Mouse (Mus musculus) kidney, adult 2 months (tissue): ENCODE results near the gene Col27a1. TPM values are rescaled to one million over a fixed set of nuclear protein-coding genes. Genes with fewer than 3 reads are reported as not detected.

Experiments
- DNase-seq: peaks from one replicate; pipeline ENCODE4 v3.0.0; 2021
- H3K27ac ChIP-seq: fragments of 200-500 bp; 2 replicates; pipeline ENCODE4 v1.5.1; 2012; ENCODE audit warnings: low read depth, low read length, control low read depth, inconsistent platforms; ENCODE audit not compliant: insufficient read depth
- H3K27me3 ChIP-seq: fragments of 200-500 bp; replicated peaks from 2 replicates; pipeline ENCODE4 v1.6.1; 2012; ENCODE audit warnings: mild to moderate bottlenecking, moderate library complexity, low read length, inconsistent platforms; ENCODE audit not compliant: control insufficient read depth, insufficient read depth
- H3K36me3 ChIP-seq: fragments of 200-500 bp; 2 replicates; pipeline ENCODE4 v1.6.1; 2012; ENCODE audit warnings: mild to moderate bottlenecking, moderate library complexity, low read length, inconsistent platforms; ENCODE audit not compliant: control insufficient read depth, insufficient read depth
- H3K4me1 ChIP-seq: fragments of 200-500 bp; 2 replicates; pipeline ENCODE4 v1.6.1; 2011; ENCODE audit warnings: low read length; ENCODE audit not compliant: control insufficient read depth, insufficient read depth
- H3K4me3 ChIP-seq: fragments of 200-500 bp; 2 replicates; pipeline ENCODE4 v1.5.1; 2011; ENCODE audit warnings: mild to moderate bottlenecking, low read depth, low read length, control low read depth; ENCODE audit not compliant: insufficient read depth
- CTCF ChIP-seq: fragments of 200-500 bp; conservative IDR thresholded peaks from 2 replicates; pipeline ENCODE4 v1.5.1; 2011; ENCODE audit warnings: low read depth, mild to moderate bottlenecking, control low read depth, low read length, moderate library complexity, mixed read lengths; ENCODE audit not compliant: insufficient read depth, insufficient read length
- POLR2A ChIP-seq: fragments of 200-500 bp; IDR thresholded peaks from one replicate; pipeline ENCODE4 v1.6.1; 2011; ENCODE audit warnings: low read depth, low read length, control low read depth
- WGBS: fragments of 180-500 bp; shearing (Covaris S2); methylation state at CpG from one replicate; pipeline ENCODE4 v1.1.7; 2018; 5-methylcytosine and 5-hydroxymethylcytosine counted together
- polyA plus RNA-seq: library from polyadenylated mRNA; depleted of rRNA; stranded (reverse); fragments of >200 nt; gene quantifications from 2 replicates; pipeline ENCODE4 v1.2.3, GENCODE M21; 2012

Col27a1 gene
- polyA plus RNA-seq, 1 experiment: 23.1 TPM

- no peaks in the 10 kb centered on the region for H3K27me3 ChIP-seq
- peak; percentile 51 for DNase-seq
- no peak for TF ChIP-seq POLR2A
- TF ChIP-seq CTCF: no peak
- H3K27ac ChIP-seq: no peak overlapping the region
- no peak overlapping the region for H3K4me3 ChIP-seq
- 28% methylated on average over 21 of the region's 21 CpGs for WGBS
- no peaks in the 10 kb centered on the region for H3K36me3 ChIP-seq
- peaks cover 5% of the 10 kb centered on the region for H3K4me1 ChIP-seq
Observed at GRCm38 (mm10) chr4:63186281-63186870, 27.4 kb upstream of the Col27a1 start.

GRCm38 (mm10) chr4:63191641-63192040 lies 22.2 kb upstream of the Col27a1 start:
- TF ChIP-seq POLR2A (no peak), CTCF (no peak)
- H3K4me3 ChIP-seq: no peak overlapping the region
- H3K36me3 ChIP-seq: no peaks in the 10 kb centered on the region
- no peak overlapping the region for H3K27ac ChIP-seq
- no peak for DNase-seq
- 76% methylated on average over 5 of the region's 5 CpGs for WGBS
- H3K4me1 ChIP-seq: peaks cover 4% of the 10 kb centered on the region
- H3K27me3 ChIP-seq: no peaks in the 10 kb centered on the region

- no peak overlapping the region for H3K27ac ChIP-seq
- H3K27me3 ChIP-seq: no peaks in the 10 kb centered on the region
- no peak for DNase-seq
- no peaks in the 10 kb centered on the region for H3K4me1 ChIP-seq
- TF ChIP-seq POLR2A: no peak
- no peak for TF ChIP-seq CTCF
- 83% methylated on average over 2 of the region's 2 CpGs for WGBS
- no peak overlapping the region for H3K4me3 ChIP-seq
- H3K36me3 ChIP-seq: no peaks in the 10 kb centered on the region
Observed at GRCm38 (mm10) chr4:63194366-63194765, 19.4 kb upstream of the Col27a1 start.

GRCm38 (mm10) chr4:63199366-63199765 lies 14.4 kb upstream of the Col27a1 start:
- Histone ChIP-seq H3K27ac (no peak overlapping the region), H3K36me3 (no peaks in the 10 kb centered on the region), H3K4me3 (no peak overlapping the region), H3K4me1 (no peaks in the 10 kb centered on the region), H3K27me3 (no peaks in the 10 kb centered on the region)
- no peak for TF ChIP-seq POLR2A
- TF ChIP-seq CTCF: no peak
- 92% methylated on average over 5 of the region's 5 CpGs for WGBS
- DNase-seq: no peak

GRCm38 (mm10) chr4:63203874-63204273 lies 9.9 kb upstream of the Col27a1 start:
- WGBS: 90% methylated on average over 7 of the region's 7 CpGs
- Histone ChIP-seq H3K4me1 (no peaks in the 10 kb centered on the region), H3K4me3 (no peak overlapping the region), H3K27me3 (no peaks in the 10 kb centered on the region), H3K36me3 (no peaks in the 10 kb centered on the region), H3K27ac (no peak overlapping the region)
- no peak for TF ChIP-seq POLR2A
- TF ChIP-seq CTCF: no peak
- DNase-seq: no peak

GRCm38 (mm10) chr4:63205583-63205982 lies 8.2 kb upstream of the Col27a1 start:
- peak; percentile 21 for DNase-seq
- WGBS: 68% methylated on average over 7 of the region's 7 CpGs
- no peak for TF ChIP-seq CTCF
- TF ChIP-seq POLR2A: no peak
- no peaks in the 10 kb centered on the region for H3K36me3 ChIP-seq
- H3K27ac ChIP-seq: no peak overlapping the region
- H3K4me1 ChIP-seq: no peaks in the 10 kb centered on the region
- no peaks in the 10 kb centered on the region for H3K27me3 ChIP-seq
- H3K4me3 ChIP-seq: no peak overlapping the region

GRCm38 (mm10) chr4:63215185-63215992 lies 1.6 kb downstream of the Col27a1 start:
- Histone ChIP-seq H3K4me3 (peak overlapping the region; percentile 63), H3K27me3 (no peaks in the 10 kb centered on the region), H3K4me1 (peaks cover 12% of the 10 kb centered on the region; the same call in 1 of the 2 replicates), H3K36me3 (no peaks in the 10 kb centered on the region), H3K27ac (peak overlapping the region; percentile 74)
- TF ChIP-seq POLR2A (no peak), CTCF (peak; percentile 82)
- DNase-seq: peak; percentile 83
- WGBS: 1% methylated on average over 69 of the region's 71 CpGs
